Mouse (Mus musculus): Measurements from ENCODE around the gene A030003K21Rik. TPM values are rescaled to one million over a fixed set of nuclear protein-coding genes. Genes with fewer than 3 reads are reported as not detected.
"Not testable (repeated sequence)": the region's sequence is repeated elsewhere in the genome, so short reads cannot be mapped to it uniquely, and the experiment has no call there.

A030003K21Rik gene
- polyA plus RNA-seq, 1 experiment from 2014 or later = not detected

DNA sequence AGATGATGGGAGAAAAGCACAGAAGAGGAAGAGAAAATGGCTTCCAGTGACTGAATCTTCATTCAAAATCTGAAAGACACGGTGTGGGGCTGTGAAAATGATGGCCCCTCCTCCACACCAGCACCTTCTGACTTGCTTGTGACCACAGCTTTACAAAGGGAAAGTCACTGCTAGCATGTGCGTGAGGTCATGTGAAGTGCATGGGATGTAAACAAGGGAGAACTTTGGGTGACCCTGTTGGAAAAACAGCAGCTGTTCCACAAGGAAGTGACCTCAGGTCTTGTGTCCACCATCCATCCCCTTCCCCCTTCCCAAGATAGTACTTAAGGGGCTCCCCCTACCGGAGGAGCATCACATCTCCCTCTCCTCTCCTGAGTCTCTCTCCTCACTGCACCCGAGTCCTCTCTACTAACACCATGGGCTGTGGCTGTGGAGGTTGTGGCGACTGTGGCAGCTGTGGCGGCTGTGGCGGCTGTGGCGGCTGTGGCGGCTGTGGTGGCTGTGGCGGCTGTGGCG, 16.7 kb upstream of the A030003K21Rik start, which contains the start of gene Gm47955:
TSS of gene Gm47955 (plus strand) at position 417 of the 516 bp plus-strand sequence.
- 78% methylated on average over 11 of the region's 11 CpGs for WGBS
- Histone ChIP-seq H3K27me3 (replicated peaks) (no peaks in the 10 kb centered on the region), H3K4me1 (no peaks in the 10 kb centered on the region), H3K9ac (no peak within 1 kb of the TSS), H3K36me3 (no peaks in the 10 kb centered on the region), H3K27ac (no peak within 1 kb of the TSS), H3K4me3 (replicated peaks) (no peak within 1 kb of the TSS), H3K9me3 (no peaks in the 10 kb centered on the region), H3K4me2 (no peak within 1 kb of the TSS)
- ATAC-seq (ENCODE audit: insufficient read depth, low FRiP score, low read depth) = no peak

DNA sequence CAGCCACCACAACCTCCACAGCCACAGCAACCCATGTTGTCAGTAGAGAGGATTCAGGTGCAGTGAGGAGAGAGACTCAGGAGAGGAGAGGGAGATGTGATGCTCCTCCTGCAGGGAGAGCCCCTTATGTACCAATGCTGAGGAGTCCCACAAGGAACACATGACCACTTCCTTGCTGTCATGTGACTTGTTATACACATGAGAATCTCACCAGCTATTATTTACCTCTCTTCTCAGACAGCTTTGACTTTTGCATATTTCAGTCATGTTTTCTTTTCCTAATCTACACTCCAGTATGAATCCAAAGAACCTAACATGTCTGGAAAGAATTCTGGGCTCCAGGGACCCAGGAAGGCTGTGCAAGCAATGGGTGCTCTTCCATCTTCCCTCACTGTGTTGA, 12.7 kb upstream of the A030003K21Rik start, which contains the start of gene Gm7544:
TSS of gene Gm7544 (minus strand) at position 101 of the 400 bp plus-strand sequence.
- H3K9ac ChIP-seq; ATAC-seq (ENCODE audit: insufficient read depth, low FRiP score, low read depth): not testable (repeated sequence)

DNA sequence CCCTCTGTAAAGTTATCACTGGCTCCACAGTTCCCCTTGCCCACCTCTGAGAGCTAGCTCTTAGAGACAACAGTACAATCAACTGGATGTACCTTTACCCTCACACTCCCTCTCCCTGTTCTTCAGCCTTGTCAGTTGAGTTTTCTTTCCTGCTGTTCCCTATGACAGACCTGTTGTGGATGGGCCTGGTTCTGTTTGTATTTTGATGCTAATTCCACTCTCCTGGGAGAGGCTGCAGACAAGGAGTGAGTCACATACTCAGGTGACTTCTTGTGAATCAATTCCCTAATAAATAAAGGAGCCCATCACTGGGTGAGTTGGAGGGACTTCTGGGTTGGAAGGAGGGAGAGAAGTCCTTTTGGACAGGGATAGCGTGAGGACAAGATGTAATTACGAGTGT, 5.4 kb upstream of the A030003K21Rik start:
- Histone ChIP-seq H3K4me1 (no peaks in the 10 kb centered on the region), H3K27me3 (replicated peaks) (no peaks in the 10 kb centered on the region), H3K4me2 (no peak overlapping the region), H3K9ac (no peak overlapping the region), H3K27ac (no peak overlapping the region), H3K4me3 (replicated peaks) (no peak overlapping the region), H3K9me3 (no peaks in the 10 kb centered on the region), H3K36me3 (no peaks in the 10 kb centered on the region)
- WGBS = 88% methylated on average over 2 of the region's 2 CpGs
- no peak for ATAC-seq (ENCODE audit: insufficient read depth, low FRiP score, low read depth)

More for the DNA sequence above, 12.7 kb upstream of the A030003K21Rik start, which contains the start of gene Gm7544:
- not testable (repeated sequence) for H3K4me1 ChIP-seq; H3K36me3 ChIP-seq; H3K9me3 ChIP-seq; H3K4me3 ChIP-seq (replicated peaks); H3K27ac ChIP-seq; H3K4me2 ChIP-seq; H3K27me3 ChIP-seq (replicated peaks)

DNA sequence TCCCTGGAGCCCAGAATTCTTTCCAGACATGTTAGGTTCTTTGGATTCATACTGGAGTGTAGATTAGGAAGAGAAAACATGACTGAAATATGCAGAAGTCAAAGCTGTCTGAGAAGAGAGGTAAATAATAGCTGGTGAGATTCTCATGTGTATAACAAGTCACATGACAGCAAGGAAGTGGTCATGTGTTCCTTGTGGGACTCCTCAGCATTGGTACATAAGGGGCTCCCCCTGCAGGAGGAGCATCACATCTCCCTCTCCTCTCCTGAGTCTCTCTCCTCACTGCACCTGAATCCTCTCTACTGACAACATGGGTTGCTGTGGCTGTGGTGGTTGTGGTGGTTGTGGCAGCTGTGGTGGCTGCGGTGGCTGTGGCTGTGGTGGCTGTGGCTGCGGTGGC, 2.8 kb upstream of the A030003K21Rik start:
- not testable (repeated sequence) for ATAC-seq (ENCODE audit: insufficient read depth, low FRiP score, low read depth); H3K9ac ChIP-seq; H3K4me1 ChIP-seq; H3K36me3 ChIP-seq; H3K9me3 ChIP-seq; H3K27ac ChIP-seq; H3K4me2 ChIP-seq; H3K4me3 ChIP-seq (replicated peaks); H3K27me3 ChIP-seq (replicated peaks)
- 100% methylated on average over 1 of the region's 2 CpGs for WGBS

DNA sequence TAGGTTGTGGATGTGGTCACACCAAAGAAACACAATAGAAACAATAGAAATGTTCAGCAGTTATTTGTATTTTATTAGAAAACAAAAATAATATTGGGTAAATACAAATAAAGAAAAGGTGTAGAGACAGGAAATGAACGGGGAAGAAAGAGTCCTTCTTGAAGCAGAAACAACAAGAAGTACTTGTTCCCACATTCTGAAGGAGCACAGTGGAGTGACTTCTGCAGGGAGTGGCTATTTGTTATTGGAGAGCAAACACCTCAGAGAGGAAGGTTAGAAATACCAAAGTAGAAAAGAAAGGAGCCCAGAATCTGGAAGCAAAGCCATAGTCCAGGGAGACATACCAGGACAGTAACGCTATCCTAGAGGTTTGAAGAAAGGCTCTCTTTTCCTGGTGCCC, 683 bp downstream of the A030003K21Rik start:
- H3K4me1 ChIP-seq; H3K4me2 ChIP-seq; H3K9me3 ChIP-seq; H3K27ac ChIP-seq; H3K9ac ChIP-seq; H3K4me3 ChIP-seq (replicated peaks); H3K36me3 ChIP-seq; ATAC-seq (ENCODE audit: insufficient read depth, low FRiP score, low read depth); H3K27me3 ChIP-seq (replicated peaks): not testable (repeated sequence)
- WGBS = 69% methylated on average over 2 of the region's 2 CpGs

DNA sequence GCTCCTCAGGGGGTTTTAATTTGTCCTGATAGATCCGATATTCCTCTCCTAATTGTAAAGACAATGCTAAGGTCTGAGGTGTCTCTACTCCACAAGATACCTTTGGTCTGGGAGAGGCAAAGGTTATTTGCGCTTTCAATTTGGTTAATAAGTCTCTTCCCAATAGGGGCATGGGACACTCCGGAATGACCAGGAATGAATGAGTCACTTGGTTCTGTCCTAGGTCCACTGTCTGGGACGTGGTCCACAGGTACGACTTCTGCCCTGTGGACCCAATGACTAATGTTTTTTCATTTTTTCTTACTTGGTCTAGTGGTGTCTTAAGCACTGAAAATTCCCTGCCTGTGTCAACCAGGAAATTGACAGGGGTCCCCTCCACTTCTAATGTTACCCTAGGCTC, 4.5 kb downstream of the A030003K21Rik start:
- H3K4me2 ChIP-seq = no peak overlapping the region
- H3K27ac ChIP-seq = no peak overlapping the region
- H3K9ac ChIP-seq = no peak overlapping the region
- H3K4me1 ChIP-seq = no peaks in the 10 kb centered on the region
- 89% methylated on average over 5 of the region's 5 CpGs for WGBS
- ATAC-seq (ENCODE audit: insufficient read depth, low FRiP score, low read depth) = no peak
- H3K36me3 ChIP-seq = no peaks in the 10 kb centered on the region
- no peak overlapping the region for H3K4me3 ChIP-seq (replicated peaks)
- no peaks in the 10 kb centered on the region for H3K9me3 ChIP-seq
- H3K27me3 ChIP-seq (replicated peaks) = no peaks in the 10 kb centered on the region

DNA sequence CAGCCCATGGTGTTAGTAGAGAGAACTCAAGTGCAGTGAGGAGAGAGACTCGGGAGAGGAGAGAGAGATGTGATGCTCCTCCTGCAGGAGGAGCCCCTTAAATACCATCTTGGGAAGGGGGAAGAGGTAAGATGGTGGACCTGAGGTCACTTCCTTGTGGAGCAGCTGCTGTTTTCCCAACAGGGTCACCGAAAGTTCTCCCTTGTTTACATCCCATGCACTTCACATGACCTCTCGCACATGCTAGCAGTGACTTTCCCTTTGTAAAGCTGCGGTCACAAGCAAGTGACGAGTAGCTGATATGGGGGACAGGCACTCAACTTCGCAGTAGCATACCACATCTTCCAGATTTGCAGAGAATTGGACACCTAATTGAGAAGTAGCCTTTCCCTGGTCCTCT, 11.9 kb downstream of the A030003K21Rik start, which contains the start of gene Gm6217:
TSS of gene Gm6217 (minus strand) at position 74 of the 400 bp plus-strand sequence.
- not testable (repeated sequence) for H3K9me3 ChIP-seq; H3K4me1 ChIP-seq; H3K27ac ChIP-seq; H3K9ac ChIP-seq; H3K4me2 ChIP-seq; ATAC-seq (ENCODE audit: insufficient read depth, low FRiP score, low read depth); H3K4me3 ChIP-seq (replicated peaks); H3K36me3 ChIP-seq; H3K27me3 ChIP-seq (replicated peaks)
- no CpG with 5 or more reads among the region's 6 CpGs for WGBS

DNA sequence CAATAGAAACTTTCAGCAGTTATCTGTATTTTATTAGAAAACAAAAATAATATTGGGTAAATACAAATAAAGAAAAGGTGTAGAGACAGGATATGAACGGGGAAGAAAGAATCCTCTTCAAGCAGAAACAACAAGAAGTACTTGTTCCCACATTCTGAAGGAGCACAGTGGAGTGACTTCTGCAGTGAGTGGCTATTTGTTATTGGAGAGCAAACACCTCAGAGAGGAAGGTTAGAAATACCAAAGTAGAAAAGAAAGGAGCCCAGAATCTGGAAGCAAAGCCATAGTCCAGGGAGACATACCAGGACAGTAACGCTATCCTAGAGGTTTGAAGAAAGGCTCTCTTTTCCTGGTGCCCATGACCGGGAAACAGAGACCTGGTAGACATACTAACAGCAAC, 12.6 kb downstream of the A030003K21Rik start:
- not testable (repeated sequence) for ATAC-seq (ENCODE audit: insufficient read depth, low FRiP score, low read depth); H3K9ac ChIP-seq; H3K27me3 ChIP-seq (replicated peaks); H3K4me2 ChIP-seq; H3K36me3 ChIP-seq; H3K27ac ChIP-seq; H3K9me3 ChIP-seq; H3K4me3 ChIP-seq (replicated peaks); H3K4me1 ChIP-seq
- 82% methylated on average over 3 of the region's 3 CpGs for WGBS

DNA sequence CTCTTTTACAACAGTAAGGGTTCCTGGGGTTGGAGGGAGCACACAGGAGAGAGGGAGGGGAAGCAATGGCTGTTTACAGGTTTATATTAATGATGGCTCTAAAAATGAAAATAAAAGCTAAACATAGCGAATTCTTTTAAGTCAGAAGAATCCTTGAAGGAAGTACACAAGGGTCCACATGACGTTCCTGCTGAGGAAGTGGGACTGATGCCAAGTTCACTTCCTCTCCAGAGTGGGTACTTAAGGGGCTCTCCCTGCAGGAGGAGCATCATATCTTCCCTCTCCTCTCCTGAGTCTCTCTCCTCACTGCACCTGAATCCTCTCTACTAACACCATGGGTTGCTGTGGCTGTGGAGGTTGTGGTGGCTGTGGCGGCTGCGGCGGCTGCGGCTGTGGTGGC, 18.5 kb downstream of the A030003K21Rik start, which contains the start of gene A030014E15Rik:
TSS of gene A030014E15Rik (plus strand) at position 268 of the 400 bp plus-strand sequence.
- Histone ChIP-seq H3K27ac (no peak within 1 kb of the TSS), H3K9ac (no peak within 1 kb of the TSS), H3K36me3 (no peaks in the 10 kb centered on the region), H3K4me2 (no peak within 1 kb of the TSS), H3K4me3 (replicated peaks) (no peak within 1 kb of the TSS), H3K27me3 (replicated peaks) (no peaks in the 10 kb centered on the region), H3K9me3 (no peaks in the 10 kb centered on the region), H3K4me1 (no peaks in the 10 kb centered on the region)
- WGBS = 83% methylated on average over 6 of the region's 6 CpGs
- ATAC-seq (ENCODE audit: insufficient read depth, low FRiP score, low read depth) = no peak

DNA sequence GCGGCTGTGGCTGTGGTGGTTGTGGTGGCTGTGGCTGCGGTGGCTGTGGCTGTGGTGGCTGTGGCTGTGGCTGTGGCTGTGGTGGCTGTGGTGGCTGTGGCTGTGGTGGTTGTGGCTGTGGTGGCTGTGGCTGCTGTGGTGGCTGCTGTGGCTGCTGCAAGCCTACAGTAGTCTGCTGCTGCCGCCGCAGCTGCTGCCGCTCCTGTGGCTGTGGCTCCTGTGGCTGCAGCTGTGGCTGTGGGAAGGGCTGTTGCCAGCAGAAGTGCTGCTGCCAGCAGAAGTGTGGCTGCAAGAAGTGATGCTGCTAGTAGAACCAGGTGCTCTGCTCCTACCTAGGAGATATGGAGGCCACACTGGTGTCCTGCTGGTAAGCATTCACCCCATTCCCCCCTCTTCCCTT, 29.8 kb downstream of the A030003K21Rik start:
- not testable (repeated sequence) for H3K9me3 ChIP-seq; ATAC-seq (ENCODE audit: insufficient read depth, low FRiP score, low read depth); H3K36me3 ChIP-seq; H3K4me1 ChIP-seq; H3K27me3 ChIP-seq (replicated peaks); H3K9ac ChIP-seq; H3K27ac ChIP-seq; H3K4me3 ChIP-seq (replicated peaks); H3K4me2 ChIP-seq
- WGBS = 96% methylated on average over 5 of the region's 5 CpGs

DNA sequence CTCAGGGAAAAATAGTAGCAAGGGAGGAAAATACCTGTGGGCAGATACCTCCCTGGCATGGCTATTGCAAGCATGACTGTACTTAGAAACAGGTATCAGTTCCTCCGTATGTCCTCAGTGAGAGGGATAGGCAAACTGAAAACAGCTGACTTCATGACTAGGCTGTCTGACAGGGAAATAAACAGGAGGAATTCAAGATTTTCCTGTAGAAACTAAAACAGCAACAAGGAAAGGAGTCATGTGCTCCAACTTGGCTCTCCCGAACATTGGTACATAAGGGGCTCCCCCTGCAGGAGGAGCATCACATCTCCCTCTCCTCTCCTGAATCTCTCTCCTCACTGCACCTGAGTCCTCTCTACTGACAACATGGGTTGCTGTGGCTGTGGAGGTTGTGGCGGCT, 30.2 kb downstream of the A030003K21Rik start, which contains the start of gene A030005L19Rik:
TSS of gene A030005L19Rik (plus strand) at position 301 of the 400 bp plus-strand sequence.
- no peak within 1 kb of the TSS for H3K4me2 ChIP-seq
- H3K9me3 ChIP-seq = no peaks in the 10 kb centered on the region
- H3K27me3 ChIP-seq (replicated peaks) = no peaks in the 10 kb centered on the region
- no peak within 1 kb of the TSS for H3K9ac ChIP-seq
- H3K4me3 ChIP-seq (replicated peaks) = no peak within 1 kb of the TSS
- no peak for ATAC-seq (ENCODE audit: insufficient read depth, low FRiP score, low read depth)
- H3K27ac ChIP-seq = no peak within 1 kb of the TSS
- WGBS = 81% methylated on average over 3 of the region's 3 CpGs
- H3K4me1 ChIP-seq = no peaks in the 10 kb centered on the region
- H3K36me3 ChIP-seq = no peaks in the 10 kb centered on the region

DNA sequence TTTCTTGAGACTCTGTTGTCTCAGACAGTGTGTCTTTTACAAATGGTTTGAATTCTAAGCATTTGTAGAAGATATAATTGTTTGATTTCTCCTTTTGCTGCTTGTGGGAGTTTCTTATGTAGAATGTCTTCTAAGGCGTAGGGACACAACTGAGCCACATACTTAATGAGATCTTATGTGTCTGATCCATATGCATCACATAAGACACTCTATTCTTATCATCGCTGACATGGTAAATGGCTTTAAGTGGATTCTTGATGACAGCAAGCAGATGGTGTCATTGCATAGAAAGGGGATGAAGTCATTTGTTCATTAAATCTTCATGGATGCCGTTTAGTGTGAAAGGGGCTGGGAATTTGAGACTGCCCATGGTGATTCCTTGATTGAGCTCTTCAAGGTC, 37.3 kb downstream of the A030003K21Rik start:
- 73% methylated on average over 3 of the region's 3 CpGs for WGBS
- Histone ChIP-seq H3K36me3 (0 out of 2 replicates have a peak, but pooled peaks cover 7% of the 10 kb centered on the region), H3K4me2 (no peak overlapping the region), H3K4me3 (replicated peaks) (no peak overlapping the region), H3K9me3 (no peaks in the 10 kb centered on the region), H3K4me1 (no peaks in the 10 kb centered on the region), H3K27ac (no peak overlapping the region), H3K27me3 (replicated peaks) (no peaks in the 10 kb centered on the region), H3K9ac (no peak overlapping the region)
- ATAC-seq (ENCODE audit: insufficient read depth, low FRiP score, low read depth) = no peak

DNA sequence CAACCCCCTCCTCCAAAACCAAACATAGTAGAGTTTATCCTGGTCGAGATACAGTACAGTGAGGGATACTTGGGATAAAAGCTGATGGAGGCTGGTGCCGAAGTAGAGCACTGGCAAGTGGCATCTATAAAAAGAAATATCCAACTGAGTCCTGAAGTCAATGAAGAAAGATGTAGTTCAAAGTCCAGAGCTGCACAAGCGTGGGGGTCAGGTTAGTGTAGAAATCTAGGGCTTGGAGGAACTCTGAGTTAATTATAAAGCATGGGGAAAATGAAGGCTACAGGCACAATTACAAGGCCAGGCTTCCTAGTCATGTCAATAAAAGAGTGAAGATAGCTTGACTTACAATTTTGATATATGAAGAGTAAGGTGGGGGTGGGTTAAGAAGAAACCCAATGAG, 42.0 kb downstream of the A030003K21Rik start:
- Histone ChIP-seq H3K36me3 (peaks cover 14% of the 10 kb centered on the region; the same call in 1 of the 2 replicates), H3K9me3 (no peaks in the 10 kb centered on the region), H3K4me1 (no peaks in the 10 kb centered on the region), H3K4me2 (no peak overlapping the region), H3K27me3 (replicated peaks) (no peaks in the 10 kb centered on the region), H3K4me3 (replicated peaks) (no peak overlapping the region), H3K27ac (no peak overlapping the region), H3K9ac (no peak overlapping the region)
- ATAC-seq (ENCODE audit: insufficient read depth, low FRiP score, low read depth) = no peak
- WGBS = 90% methylated on average over 3 of the region's 3 CpGs

Measured in stomach, embryonic 15.5 days (tissue).